Mouse (Mus musculus) A20 (cell line): ENCODE results near the gene 2310030G06Rik.
A peak's percentile ranks its signal among the peaks of the same experiment; 100 is the strongest.

ENCODE experiments used
- DNase-seq: peaks from one replicate; pipeline ENCODE4 v3.0.0-alpha.2; 2011; ENCODE audit warnings: low read depth, low spot score

The 2310030G06Rik gene

DNA sequence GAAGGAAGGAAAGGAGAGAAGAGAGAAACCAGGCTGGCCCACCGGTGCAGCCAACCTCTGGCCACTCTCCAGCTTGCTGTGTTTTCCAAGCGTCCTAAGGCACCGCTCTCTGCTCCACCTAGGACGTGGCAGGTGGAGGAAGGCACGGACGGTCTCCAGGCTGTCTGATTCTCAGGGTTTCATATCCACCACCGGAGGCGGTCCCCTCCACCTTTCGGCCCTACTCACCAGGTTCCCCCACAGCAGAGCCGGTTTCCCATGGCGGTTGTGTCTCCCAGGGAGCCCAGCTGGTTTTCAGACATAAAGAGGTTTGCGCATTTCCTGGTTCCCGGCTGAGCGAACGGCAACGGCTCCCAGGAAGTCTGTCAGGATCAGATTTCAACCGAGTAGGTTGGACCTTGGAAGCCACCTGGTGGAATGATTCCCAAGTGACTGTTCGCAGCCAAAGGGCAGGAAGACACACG, at the start of gene 2310030G06Rik:
2310030G06Rik (minus strand) TSS at position 323 of the 464 bp plus-strand sequence.
- no peak for DNase-seq

DNA sequence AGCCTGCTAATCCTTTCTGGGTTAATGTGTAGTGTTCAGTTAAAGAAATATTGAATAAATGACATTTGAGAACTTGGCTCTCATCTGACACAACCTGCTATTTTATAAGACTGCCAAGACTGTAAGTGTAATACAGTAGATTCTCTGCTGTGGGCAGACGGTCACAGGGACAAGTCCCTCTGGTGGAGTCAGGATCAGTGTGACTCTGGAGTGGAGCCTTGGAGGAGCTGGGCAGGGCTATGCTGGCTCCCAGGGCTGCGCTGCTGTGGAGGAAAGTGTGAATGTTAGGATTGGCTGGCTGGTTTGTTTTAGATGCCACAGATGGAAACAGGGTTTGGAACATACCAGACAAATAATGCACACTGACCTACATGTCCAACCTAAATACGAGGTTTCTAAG, 48.9 kb upstream of the 2310030G06Rik start:
- no peak for DNase-seq

DNA sequence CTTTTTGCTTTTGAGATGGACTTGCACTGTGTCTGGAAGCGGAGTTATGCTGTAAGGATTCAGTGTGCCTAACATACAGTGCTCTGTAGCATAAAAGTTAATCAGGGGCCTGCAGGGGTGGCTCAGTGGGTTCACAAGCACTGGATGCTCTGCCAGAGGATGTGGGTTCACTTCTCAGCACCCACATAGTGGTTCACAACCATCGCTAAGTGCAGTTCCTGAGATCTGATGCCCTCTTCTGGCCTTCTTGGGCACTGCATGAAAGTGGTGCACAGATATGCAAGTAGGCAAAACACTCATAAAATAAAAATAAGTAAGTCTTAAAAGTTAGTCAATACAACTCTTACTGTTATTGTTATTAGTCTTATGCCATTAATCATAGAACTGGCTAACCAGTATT, 35.8 kb upstream of the 2310030G06Rik start:
- DNase-seq = peak; percentile 69

DNA sequence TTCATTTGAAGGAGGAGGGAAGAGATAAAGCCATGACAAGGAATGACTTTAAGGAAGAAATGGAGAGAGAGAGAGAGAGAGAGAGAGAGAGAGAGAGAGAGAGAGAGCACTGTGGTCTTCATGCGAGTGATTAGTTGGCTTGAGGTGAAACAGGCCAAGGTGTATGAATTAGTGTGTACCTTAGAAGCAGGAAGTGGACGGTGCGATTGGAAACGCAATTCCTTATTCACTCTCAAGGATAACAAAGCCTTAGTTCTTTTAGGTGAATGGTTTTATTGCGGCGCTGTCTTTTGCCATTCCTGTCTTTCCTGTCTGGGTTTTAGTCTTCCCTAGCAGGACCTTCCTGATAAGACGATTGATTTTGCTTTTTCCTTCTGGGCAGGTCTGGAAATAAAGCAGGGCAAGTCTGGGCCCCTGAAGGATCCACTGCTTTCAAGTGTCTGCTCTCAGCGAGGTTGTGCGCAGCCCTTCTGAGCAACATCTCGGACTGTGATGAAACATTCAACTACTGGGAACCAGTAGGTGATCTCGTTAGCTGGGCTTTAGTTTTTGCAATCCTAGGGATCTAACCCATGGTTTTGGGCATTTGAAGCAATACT, 29.9 kb upstream of the 2310030G06Rik start:
- no peak for DNase-seq

DNA sequence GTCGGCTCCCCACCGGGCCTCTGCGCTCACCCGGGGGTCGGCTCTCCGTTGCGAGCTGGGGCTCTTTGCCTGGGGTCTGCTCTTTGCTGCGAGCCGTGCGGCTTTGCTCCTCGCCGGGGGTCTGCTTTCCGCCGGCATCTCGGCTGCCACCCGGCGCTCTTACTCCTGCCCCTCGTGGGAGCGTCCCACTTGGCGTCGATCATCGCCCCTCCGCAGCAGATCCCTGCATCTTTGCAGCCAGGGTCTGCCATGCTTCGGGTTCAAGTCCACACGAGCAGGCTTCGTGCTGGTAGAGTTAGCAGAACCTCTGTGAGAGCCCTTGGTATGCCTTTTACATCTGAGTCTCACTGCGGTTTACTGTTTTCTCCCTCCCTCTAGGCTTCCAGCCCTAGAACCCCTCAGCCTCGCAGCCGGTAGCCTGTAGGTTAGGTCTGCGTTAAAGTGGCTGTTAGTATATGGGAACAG, 29.4 kb upstream of the 2310030G06Rik start:
- DNase-seq = peak; percentile 44

DNA sequence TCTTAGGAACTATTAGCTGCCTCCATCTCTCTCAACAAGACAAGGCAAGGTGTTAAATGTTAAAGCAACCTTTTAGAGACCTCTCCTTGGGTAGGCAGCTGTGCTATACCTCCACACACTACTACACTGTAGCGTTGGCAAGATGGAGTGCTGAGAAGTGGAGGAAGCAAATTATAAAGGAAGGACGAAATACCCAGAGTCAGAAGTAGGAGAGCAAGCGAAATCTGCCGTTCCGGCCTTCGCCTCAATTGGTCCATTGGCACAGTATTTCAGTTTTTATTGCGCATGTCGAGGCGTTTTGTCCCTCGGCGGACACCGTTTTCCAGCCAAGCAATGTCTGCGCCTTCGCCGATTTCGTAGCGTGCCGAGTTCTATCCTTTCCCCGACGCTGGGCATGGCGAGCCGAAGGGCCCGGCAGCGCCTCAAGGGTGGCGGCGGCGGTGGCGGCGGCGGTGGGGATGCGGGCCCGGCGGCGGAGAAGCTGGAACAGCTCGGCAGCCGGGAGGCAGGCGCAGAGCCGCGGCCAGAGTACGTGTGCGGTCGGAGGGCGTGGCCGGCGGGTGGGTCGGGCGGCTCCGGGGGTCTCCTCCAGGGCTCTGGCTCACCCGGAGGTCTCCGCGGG, 28.8 kb upstream of the 2310030G06Rik start, which contains the start of the genes Alg9 and 1110032A03Rik:
Alg9 (plus strand) TSS at position 29 of the 622 bp plus-strand sequence.
1110032A03Rik (minus strand) TSS at position 530 of the 622 bp plus-strand sequence.
- peak; percentile 89 for DNase-seq

DNA sequence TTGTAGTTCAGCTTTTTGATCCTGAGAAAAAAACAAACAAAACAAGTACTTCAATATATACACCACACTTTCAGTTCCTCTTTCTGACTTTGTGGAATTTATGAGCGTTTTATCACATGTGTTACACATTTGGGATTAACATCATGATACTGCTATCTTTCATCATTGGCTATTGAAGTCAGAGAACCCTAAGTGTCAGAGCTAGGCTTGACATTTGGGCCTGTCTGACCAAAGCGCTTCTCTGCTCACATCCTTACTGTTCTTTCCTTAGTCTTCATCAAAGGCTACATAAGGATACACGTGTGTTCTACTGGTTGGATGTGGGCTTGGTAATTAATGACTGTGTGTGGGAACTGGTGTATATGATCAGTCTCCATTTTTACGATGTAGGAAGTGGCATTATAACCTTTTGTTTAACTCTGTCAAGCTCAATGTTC, 27.7 kb upstream of the 2310030G06Rik start:
- DNase-seq = peak; percentile 74

DNA sequence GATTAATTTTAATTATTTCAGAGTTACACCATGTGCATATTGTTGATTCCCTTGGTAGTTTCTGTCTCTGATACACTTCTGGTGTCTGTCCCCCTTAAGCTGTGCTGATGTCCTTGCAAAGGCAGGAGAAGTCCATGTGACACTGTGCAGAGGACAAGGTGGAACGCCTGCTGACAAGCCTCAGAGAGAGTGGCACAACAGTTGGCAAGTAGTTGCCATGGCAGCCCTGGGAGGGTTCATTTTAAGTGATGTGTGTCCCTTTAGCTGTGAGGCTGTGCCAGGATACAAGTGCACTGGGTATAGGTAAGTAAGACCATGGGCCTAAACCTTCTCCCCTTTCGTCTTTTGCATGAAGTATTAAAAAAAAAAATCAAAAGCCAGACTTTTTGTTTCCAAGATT, 23.7 kb upstream of the 2310030G06Rik start:
- no peak for DNase-seq

DNA sequence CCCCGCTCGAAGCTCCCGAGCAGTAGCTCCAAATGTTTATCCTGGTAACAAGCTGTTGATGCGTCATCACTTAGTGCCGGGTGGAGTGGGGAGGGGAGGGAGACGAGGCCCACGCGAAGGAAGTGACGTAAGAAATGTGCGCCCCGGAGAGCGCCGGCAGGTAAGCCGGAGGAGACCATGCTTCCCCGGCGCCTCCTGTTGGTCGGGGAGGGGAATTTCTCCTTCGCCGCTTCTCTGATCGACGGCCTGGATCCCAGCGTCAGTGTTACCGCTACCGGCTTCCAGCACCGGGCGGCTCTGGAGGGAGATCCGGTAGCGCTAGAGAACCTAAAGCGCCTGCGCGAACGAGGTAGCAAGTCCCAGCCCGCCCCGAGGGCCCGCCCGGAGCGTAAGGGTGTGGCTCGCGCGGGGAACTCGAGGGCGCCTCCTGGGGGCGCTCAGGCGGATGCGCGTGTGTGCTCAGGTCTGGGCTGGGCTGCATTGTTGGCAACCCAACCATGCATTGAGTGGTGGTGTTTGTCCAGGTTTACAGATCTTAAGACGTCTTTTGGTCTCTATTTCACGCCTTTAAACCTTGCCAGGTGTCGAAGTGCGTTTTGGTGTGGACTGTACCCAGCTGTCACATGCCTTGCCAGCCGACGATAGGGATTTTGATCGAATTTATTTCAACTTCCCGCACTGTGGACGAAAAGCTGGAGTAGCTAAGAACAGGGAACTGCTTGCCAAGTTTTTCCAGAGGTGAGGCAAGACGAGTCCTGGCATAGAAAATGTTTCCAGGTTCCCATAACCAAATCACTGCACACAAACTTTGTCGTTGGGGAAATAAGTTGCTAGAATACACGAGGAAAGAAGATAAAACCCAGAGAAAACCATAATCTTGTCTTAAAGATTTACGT, 22.0 kb upstream of the 2310030G06Rik start, which contains the start of gene Fdxacb1:
Fdxacb1 (plus strand) TSS at position 130 of the 896 bp plus-strand sequence.
- DNase-seq = peak; percentile 97

DNA sequence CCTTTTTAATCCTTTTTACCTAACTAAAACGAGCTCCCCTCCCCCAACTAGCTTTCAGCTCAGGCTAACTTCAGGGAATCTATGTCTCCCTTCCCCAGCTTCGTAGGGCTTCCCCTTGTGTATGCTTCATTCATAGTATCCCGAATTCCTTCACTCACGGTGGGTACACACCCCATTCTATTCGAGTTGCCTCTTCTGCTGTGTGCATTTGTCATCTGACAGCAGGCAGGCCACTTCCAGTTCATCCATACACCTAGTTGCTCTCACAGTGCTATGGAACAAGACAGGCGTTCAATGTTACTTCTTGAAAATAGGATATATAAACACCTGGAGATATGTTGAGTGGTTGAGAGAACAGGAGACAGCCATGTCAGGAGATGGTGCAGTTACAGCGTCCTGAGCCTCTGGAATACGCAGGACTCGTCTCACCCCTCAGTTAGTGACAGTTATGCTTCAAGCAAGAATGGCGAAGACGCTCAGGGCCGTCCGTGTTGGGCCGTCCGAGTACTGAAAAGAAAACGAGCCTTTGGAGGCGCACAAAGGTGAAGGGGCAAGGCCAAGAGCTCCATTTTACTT, 21.3 kb upstream of the 2310030G06Rik start:
- no peak for DNase-seq

DNA sequence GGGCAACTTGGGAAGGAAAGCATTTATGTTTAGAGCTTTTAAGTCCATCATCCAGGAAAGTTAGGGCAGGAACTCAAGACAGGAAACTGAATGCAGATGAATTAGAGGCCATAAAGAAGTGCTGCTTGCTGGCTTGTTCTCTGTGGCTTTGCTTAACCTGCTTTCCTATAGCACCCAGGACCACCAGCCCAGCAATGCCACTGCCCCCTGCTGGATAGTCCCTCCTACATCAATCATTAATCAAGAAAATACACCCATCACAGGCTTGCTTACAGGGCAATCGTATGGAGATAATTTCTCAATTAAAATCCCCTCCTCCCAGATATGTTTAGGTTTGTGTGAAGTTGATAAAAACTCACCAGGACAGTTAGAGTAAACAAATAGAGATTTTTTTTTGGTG, 17.0 kb upstream of the 2310030G06Rik start:
- peak; percentile 45 for DNase-seq

DNA sequence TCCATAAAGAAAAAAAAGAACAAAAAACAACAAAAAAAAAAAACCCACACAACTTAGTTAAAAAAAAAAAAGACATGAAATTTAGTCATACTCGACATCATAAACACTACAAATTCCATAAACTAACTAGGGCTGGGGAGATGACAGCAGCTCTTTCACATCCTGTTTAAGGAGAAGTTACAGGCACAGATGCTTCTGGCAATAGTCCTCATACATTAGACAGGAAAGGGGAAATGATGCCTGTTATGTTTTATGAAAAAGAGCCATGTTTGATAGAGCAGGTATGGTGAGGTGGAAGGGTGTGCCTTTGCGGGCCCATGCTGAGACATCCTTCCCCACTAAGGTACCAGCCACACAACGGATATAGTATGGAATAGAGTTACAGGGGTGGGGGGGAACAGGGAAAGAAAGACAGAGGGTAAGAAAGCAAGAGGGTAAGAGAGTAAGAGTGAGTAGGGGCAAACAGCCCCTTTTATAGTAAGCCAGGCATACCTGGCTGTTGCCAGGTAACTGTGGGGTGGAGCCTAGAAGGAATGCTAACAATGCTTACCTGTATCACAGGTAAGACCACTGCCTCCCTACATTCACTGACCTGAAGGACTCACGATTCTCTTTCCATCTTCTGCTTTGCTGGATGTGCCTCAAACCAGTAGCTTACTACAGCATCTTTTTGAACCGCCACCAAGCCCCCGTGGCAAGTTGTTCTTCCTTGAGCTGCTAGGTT, 15.3 kb upstream of the 2310030G06Rik start:
- peak; percentile 33 for DNase-seq

DNA sequence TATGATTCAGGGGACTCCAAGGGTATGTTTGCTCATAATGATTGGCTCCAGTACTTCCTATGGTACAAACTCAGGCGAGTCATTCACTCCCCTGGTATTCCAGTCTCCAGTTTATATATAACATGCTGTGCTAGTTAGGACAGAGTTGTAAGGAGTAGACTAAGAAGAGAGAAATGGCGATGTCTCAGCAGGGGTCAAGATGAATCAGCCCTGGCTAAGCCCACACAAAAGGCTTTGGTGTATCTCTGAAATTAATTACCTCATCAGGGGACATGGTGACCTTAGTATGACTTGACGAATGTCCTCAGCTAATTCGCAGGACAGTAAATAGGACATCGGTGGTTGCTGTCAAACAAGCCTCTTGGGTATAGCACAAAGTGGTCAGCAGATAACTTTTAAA, 10.4 kb upstream of the 2310030G06Rik start:
- DNase-seq = no peak

DNA sequence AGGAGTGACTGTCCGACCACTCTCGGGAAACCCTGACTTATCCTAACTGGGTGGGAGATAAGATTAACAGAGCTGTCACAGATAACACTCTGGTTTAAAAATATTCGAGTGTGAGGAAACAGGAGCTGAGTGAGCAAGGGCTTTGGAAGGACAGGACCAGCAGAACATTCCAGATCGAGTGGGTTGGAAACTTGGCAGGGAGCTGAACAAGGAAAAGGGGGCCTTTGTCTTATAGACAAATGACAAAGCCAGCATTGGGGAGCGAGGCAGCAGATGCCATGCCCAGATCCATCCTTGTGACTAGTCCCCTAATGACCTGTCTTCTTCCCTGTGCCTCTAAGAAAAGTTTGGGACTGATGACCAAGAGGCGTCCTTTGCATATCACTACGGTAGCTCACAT, 7.6 kb upstream of the 2310030G06Rik start:
- DNase-seq = no peak

DNA sequence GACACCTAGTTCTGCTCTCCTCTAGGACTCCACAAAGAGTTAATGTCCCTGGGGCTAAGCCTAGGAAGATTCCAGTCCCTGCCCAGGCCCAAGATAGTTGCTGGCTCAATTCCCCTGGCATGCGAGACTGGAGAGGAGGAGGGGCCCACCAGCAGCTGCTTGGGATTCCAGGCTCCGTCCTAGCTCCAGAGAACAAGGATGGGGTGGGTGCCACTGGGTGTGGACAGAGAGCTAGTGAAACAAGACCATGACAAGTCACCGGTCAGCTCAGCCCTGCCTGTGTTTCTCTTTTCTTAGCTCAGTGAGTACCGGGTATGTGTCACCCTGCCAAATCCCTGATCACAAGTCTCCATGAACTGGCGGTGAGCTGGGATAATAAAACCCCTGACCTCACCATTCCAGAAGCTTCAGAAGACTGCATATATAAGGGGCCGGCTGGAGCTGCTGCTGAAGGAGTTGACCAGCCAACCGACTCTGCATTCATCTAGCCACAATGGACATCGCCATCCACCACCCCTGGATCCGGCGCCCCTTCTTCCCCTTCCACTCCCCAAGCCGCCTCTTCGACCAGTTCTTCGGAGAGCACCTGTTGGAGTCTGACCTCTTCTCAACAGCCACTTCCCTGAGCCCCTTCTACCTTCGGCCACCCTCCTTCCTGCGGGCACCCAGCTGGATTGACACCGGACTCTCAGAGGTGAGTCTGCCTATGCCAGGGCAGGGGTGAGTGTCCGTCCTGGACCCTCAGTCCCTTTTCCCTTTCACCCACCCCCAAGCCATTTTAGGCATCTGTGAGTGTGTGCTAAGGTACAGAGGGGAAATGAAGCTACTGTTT, 6.7 kb upstream of the 2310030G06Rik start:
- no peak for DNase-seq

DNA sequence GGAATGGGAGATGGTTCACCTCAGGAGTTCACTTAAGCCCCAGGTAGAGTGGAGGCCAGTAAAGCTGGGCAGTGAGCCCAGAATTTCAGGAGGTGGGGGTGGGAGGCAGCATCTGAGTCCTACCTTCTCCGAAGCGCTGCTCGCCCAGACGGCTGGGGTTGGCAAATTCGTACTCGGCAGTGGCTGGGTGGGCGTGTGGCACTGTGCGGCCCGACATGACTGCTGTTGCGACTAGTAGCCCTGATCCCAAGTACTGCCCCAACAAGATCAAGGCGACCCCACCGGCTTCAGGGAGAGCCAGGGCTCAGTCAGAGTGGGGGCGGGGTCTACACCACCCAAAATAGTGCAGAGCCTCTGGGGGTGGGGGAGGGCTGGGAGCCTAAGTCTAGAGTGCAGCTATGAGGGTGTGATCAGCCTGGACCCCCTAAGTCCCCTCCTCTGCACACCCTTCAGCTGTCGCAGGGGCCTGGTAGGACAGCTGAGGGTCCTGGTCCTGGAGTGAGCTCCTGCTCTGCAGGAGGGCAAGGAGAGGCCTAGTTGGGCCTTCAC, 5.8 kb upstream of the 2310030G06Rik start, which contains the start of gene Hspb2:
Hspb2 (minus strand) TSS at position 301 of the 549 bp plus-strand sequence.
- DNase-seq = no peak

DNA sequence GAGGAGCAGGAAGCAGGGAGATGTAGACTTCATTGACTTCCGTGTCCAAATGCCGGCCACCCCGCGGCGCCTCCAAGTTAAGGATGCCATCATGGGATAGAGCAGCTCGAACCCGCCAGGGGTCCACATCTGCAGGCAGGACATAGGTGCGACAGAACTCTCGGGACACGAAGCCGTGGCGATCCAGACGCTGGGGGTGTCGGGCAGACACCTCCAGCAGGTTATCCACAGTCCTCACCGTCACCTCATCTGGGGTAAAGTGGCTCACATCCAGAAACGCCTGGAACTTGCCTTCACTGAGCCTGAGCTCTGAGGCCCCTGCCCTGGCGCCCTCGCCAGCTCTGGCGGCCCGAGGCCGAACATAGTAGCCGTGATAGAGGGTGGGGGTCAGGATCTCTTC, 5.0 kb upstream of the 2310030G06Rik start, which contains the start of gene Cryab:
Cryab (plus strand) TSS at position 3 of the 400 bp plus-strand sequence.
- no peak for DNase-seq

DNA sequence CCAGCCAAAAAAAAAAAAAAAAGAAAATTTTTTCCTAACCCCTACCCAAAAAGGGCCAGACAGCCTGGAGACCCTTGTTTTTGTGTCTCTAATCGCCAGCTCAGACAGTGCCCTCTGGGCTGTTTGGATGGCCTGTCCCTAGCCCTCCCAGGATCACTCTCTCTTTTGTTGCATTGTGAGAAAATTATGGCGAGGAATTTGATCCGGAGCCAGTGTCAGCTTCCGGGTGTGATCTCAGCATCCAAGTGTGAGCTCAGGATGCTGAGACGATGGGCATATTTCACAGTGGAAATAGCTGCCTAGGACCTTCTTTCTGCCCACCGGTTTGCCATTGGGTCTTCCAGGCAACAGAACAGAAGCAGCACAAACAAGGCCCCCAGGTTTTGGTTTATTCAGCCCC, 4.4 kb upstream of the 2310030G06Rik start:
- no peak for DNase-seq

DNA sequence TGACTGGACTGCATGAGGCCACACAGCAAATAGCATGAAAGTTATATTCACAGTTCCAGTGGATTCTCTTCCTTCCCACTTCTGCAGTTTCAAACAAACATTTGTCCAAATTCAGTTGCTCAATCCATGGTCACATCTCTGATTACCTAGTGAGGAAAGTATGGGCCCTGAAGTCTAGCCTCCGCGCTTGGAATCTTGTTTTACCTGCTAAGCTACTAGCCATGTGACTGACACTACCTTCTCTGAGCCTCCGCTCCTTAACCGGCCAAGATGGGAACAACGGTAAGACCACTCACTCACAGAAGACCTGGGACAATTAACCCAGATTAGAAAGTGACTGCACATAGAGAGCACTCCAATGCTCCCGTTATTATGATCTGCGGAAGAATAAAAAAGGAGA, 530 bp downstream of the 2310030G06Rik start:
- no peak for DNase-seq
